Mouse (Mus musculus): ENCODE results near the gene Wdr31.

- TF ChIP-seq GATA1 (IDR thresholded peaks at IDR 0.05; ENCODE audit: borderline replicate concordance, low read length) (no peak), FLI1 (IDR thresholded peaks at IDR 0.05; ENCODE audit: low read length) (no peak)
Measured at GRCm38 (mm10) chr4:62429616-62430015, 41.1 kb downstream of the Wdr31 start.

Measured in megakaryocyte, embryonic 14.5 days (primary cell).